Mouse (Mus musculus): ENCODE data around the gene Clstn2. TPM values are rescaled to one million over a fixed set of nuclear protein-coding genes. Genes with fewer than 3 reads are reported as not detected.
A peak's percentile ranks its signal among the peaks of the same experiment; 100 is the strongest.

The Clstn2 gene
- total RNA-seq, 2 experiments from 2014 or later: 142 to 154 TPM

DNA sequence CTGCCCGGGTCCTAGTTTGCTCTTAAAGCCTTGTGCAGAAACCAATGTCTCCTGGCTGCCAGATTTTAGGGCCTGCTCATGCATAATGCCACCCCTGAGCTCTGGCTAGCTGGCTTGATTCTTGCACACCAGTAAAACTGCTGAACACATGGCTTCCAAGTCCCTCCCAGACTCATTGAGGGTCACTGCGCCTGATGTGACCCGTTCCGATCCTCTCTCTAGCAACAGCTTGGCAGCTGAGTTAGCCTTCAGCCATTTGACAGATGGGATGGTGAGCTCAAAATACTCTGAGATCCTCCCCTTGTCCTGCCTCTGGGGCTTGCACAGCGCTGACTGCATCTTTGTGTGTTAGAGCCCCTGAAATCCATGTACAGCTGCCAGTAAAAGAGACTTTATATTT is 430.5 kb downstream of the Clstn2 start:
- DNase-seq (ENCODE audit: low spot score in 2 of 2): no peak

- DNase-seq (ENCODE audit: low spot score in 2 of 2): no peak
These were observed 434.0 kb downstream of the Clstn2 start for GRCm38 (mm10) chr9:97599006-97599405.

DNA sequence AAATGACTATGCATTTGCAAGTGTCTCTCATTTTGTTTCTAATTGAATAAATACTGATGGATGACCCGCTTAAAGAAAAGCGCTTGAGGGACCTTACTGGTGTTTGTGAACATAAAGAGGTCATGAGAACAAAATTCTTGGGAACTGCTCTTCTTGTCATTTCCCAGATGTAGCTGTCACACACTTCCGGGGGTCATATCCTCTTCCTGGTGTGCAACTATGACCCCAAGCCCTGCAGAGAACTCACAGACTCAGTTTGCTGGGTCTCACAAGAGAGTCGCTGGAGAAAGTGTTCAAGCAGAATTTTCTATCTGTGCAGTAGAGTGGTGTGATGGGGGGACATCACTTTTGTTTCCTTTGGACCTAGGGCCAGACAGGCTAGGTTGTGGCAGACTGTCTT is 442.3 kb downstream of the Clstn2 start:
- DNase-seq (ENCODE audit: low spot score in 2 of 2): no peak

GRCm38 (mm10) chr9:97570881-97571280 is 462.1 kb downstream of the Clstn2 start:
- peak; percentile 65 to 69 for DNase-seq (ENCODE audit: low spot score in 2 of 2)

GRCm38 (mm10) chr9:97563121-97563520 is 469.9 kb downstream of the Clstn2 start:
- no peak for DNase-seq (ENCODE audit: low spot score in 2 of 2)

- no peak for DNase-seq (ENCODE audit: low spot score in 2 of 2)
These were observed 488.6 kb downstream of the Clstn2 start for GRCm38 (mm10) chr9:97544359-97544758.

DNA sequence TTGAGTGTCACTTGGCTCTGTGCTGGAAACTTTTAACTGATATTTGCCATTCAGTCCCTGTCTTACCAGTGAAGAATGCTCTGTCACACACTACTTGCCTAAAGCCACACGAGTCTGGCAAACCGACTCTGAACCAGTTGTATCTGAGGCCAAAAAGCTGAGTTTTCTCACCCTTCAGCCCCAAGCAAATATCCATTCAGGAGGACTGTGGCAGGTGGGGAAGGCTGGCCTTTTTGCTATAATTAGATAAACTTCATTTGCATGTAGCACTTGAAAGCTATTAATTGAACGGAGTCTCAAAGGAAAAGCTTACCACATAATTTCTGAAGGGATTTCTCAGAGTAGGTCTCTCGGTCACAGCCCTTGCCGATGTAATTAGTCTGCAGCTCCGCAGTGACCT is 491.6 kb downstream of the Clstn2 start:
- no peak for DNase-seq (ENCODE audit: low spot score in 2 of 2)

GRCm38 (mm10) chr9:97538075-97538779 is 494.8 kb downstream of the Clstn2 start:
- no peak for DNase-seq (ENCODE audit: low spot score in 2 of 2)

DNA sequence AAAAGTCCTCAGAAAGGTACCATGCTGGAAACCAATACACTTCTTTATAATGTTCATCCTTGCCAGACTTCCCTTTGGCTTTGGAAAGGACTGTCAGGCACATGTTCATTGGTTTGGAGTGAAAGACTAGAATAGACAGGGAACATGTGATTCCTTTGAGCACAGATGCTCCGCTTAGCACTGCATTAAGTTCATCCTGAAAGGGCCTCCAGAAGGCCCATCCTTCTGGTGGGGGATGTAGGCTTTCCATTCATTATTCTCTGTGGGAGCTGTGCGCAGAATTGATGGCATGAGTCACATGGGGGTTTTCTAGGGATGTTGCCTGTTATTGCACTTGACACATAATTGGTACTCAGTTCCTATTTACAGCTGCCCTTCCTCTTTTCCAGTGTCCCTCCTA is 498.8 kb downstream of the Clstn2 start:
- peak; percentile 31 to 40 for DNase-seq (ENCODE audit: low spot score in 2 of 2)

DNA sequence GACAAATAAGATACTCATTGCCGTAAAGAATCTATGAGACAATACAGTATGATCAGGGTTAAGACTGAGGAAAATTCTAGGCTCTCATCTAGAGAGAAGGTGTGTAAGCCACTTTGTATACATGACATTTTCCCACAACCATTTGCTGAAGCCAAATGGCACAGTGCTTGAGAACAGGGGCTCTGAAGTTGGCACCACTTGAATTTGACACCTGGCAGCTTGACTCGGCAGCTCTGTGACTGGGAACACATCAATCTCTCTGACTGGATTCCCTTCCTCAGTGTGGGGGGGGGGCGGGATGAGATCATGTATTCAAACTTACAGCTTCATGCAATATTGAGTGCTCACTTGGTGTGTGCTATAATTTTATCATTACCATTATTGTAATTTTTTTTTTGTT is 499.7 kb downstream of the Clstn2 start:
- peak in 1 of 2 experiments; percentile 37 for DNase-seq (ENCODE audit: low spot score in 2 of 2)

DNA sequence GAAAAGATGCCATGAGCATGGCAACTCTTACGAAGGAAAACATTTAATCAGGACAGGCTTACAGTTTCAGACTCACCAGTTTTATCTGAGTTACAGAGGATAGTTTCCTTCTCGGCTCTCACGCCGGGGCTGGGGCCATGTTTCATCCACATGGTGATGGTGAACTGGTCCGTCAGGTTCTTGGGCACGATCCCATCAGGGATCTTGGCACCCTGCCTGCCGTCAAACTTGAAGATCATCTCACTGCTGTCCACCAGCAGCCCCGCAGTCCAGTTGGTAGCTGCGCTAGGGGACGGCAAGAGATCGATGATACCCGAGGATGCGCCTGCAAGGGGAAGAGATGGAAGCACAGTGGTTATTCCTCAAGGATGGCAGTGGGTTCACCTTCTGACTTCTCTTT is 500.4 kb downstream of the Clstn2 start:
- no peak for DNase-seq (ENCODE audit: low spot score in 2 of 2)

- DNase-seq (ENCODE audit: low spot score in 2 of 2): no peak
These were observed 505.1 kb downstream of the Clstn2 start for GRCm38 (mm10) chr9:97527926-97528325.

- DNase-seq (ENCODE audit: low spot score in 2 of 2): no peak
These were observed 505.7 kb downstream of the Clstn2 start for GRCm38 (mm10) chr9:97527276-97527675.

- DNase-seq (ENCODE audit: low spot score in 2 of 2): no peak
These were observed 507.4 kb downstream of the Clstn2 start for GRCm38 (mm10) chr9:97525563-97525962.

DNA sequence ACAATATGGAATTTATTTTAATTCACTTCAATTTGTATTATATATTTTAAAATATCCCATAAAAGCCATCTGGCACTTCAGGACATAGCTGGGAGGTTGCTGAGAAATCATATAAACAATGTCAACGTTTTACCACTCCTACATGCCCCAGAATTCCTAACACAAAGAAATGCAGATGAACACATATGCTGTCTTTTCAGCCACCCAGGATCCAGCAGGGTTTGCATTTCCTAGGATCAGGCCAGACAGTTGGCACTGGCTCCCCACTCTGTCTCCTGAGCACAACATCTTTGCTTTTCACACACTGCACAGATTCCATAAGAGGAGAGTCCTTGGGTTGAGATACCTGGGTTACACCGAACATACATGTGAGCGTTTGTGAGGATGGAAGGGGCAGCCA is 508.1 kb downstream of the Clstn2 start:
- no peak for DNase-seq (ENCODE audit: low spot score in 2 of 2)

DNA sequence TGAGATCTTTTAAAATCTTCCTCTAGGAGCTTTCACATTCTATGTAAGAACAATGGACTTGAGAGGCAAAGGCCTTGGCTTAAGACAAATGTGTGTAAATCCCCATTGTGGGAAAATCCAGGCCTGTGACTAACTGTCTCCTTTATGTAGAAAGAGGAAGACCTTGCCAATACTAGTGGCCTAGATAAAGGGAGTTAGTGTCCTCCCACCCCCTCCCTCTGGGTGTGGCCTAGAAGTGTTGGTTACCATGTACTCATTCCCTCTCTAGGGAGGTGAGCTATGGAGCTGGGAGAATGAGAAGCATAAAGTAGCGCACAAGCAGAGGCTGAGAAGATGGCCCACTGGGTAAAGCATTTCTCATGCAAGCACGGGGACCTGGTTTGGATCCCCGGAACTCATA is 512.2 kb downstream of the Clstn2 start:
- DNase-seq (ENCODE audit: low spot score in 2 of 2): no peak

DNA sequence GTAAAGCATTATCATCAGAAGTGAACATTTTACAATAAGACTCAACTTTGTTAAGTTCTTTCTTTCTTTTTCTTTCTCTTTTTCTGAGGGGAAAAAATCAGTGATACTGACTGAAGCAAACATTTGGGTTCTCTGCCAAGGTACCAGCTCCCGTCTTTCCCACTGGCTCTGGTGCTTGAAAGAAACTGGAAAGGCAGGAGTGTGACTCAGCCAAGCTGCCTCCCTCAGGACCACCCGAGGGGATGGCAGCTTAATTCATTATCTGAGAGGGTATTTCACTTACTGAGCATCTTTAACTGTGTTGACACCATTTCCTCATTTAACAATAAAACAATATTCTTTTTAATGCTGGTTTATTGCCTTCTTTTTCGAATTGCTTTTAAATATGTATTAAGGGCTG is 516.0 kb downstream of the Clstn2 start:
- no peak for DNase-seq (ENCODE audit: low spot score in 2 of 2)

- no peak for DNase-seq (ENCODE audit: low spot score in 2 of 2)
These were observed 518.3 kb downstream of the Clstn2 start for GRCm38 (mm10) chr9:97514639-97515038.

DNA sequence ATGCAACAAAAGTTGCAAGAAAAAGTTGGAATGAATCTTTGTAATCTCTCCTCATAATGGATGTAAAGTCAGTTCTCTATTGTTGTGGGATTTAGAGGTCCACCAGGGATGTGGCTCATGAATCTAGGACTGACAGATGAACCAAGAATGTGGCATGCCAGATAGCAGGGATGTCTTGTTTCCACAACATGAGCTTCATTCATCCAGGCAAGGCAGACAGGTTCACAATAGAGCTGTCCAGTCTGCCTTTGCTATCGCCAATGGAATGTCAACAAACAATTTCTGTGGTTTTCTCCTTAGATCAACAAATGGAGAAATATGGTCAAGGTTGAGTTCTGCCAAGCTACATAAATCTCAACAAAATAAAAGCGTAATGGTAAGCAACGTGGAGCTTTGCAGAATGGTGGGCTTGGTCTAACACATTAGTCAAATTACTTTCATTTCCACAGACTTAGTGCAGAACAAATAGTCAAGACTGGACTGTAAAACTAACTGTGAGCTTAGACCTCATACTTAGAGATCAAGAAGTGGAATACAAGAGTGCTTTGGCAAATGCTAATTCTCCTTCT is 520.6 kb downstream of the Clstn2 start:
- DNase-seq (ENCODE audit: low spot score in 2 of 2): no peak

DNA sequence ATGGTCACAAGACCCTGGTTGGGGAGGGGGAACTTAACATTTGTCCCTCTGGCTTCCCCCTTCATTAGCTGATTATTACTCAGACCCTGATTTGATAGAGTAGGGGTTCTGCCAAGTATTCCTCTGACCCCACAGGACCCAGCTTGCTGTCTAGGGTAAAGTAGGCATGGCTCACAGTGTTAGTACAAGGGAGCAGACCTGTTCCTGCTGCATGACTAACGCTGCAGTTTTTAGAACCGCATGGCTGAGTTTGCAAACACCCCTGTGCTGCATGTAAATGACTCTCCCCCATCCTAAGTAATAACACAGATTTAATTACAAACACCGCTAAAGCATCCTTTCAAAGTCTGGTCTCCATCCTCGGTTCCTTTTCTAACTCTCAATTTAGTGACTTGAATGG is 531.6 kb downstream of the Clstn2 start:
- no peak for DNase-seq (ENCODE audit: low spot score in 2 of 2)

DNA sequence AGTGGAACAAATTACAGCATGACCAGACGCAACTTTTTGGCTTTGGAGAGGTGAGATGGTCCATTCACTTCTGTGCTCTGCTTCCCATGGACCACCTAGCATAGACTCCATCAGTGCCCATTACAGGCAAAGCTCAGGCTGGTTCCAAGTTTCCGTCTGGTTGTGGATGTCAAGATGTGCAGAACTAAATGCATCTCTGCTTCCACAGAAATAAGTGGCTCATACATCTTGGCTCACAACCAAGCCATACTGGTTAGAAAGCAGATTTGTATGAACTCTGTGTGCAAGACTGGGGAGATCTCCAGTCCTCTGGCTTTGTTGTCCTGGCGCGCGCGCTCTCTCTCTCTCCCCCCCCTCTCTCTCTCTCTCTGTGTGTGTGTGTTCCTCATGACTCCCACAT is 537.9 kb downstream of the Clstn2 start:
- no peak for DNase-seq (ENCODE audit: low spot score in 2 of 2)

DNA sequence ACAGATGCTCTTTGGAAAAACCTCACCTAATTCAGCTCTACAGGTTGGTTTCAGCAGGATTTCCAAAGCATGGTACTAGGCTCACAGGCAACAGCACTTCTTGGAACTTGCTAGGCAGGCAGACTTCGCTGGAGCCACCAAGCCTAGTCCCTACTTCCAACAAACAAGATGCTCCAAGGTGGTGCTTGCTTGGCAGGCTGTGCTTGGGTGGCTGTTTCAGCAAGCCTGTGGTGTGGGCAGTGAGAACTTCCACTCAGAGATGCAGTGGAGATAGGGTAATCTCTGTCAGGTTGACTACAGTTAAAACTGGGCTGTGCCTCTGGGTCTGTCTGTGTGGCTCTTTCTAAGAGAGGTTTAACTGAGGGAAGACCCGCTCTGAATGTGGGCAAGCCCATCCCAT is 541.4 kb downstream of the Clstn2 start:
- no peak for DNase-seq (ENCODE audit: low spot score in 2 of 2)

DNA sequence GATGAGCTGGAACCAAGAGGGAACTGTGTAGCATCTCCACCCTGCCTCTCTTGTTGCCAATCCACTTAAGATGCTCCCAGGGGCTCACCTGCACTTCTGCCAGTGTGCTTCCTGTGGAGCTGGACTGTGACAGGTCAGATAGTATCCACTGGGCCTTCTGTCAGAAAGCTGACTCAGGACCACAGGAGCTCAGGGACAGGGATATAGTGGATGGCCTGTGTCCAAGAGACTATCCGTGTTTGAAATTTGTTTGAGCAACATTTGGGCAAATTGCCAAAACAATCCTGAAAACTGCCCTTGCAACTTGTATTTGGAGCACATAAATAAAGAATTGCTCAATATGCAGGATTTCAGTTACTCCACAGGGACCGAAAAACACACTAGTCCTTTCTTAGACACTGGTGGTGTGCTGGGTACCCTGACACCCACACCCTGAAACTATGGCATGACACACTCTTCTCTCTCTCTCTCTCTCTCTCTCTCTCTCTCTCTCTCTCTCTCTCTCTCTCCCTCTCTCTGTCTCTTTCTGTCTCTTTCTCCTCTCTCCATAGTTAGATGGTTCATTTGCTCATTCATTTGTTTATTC is 542.3 kb downstream of the Clstn2 start:
- no peak for DNase-seq (ENCODE audit: low spot score in 2 of 2)

All from layer of hippocampus, postnatal 10 days (tissue).